Mouse (Mus musculus) hindbrain, embryonic 16.5 days (tissue): ENCODE data around the gene Il9r. TPM values are rescaled to one million over a fixed set of nuclear protein-coding genes. Genes with fewer than 3 reads are reported as not detected.

Experiments
- ATAC-seq: fragments of 200-750 bp; cut with Nextera tagmentation; 2 replicates; pipeline ENCODE4 v1.8.0; 2017; ENCODE audit warnings: moderate TSS enrichment, moderate library complexity
- H3K27ac ChIP-seq: fragments of 300-500 bp; sonication (generic); 2 replicates; pipeline ENCODE4 v1.5.1; 2014; ENCODE audit warnings: low read depth, mild to moderate bottlenecking, control low read depth, low read length, moderate library complexity
- H3K27me3 ChIP-seq: fragments of 300-500 bp; sonication (generic); replicated peaks from 2 replicates; pipeline ENCODE4 v1.6.1; 2014; ENCODE audit warnings: low read length; ENCODE audit not compliant: control insufficient read depth, insufficient read depth
- H3K36me3 ChIP-seq: fragments of 300-500 bp; sonication (generic); 2 replicates; pipeline ENCODE4 v1.6.1; 2014; ENCODE audit warnings: mild to moderate bottlenecking, low read length, moderate library complexity, mixed read lengths; ENCODE audit not compliant: control insufficient read depth, insufficient read depth
- H3K4me1 ChIP-seq: fragments of 300-500 bp; sonication (generic); 2 replicates; pipeline ENCODE4 v1.6.1; 2014; ENCODE audit warnings: low read depth, low read length; ENCODE audit not compliant: control insufficient read depth, insufficient read depth
- H3K4me2 ChIP-seq: fragments of 300-500 bp; sonication (generic); 2 replicates; pipeline ENCODE4 v1.6.1; 2014; ENCODE audit warnings: mild to moderate bottlenecking, low read length, control low read depth, moderate library complexity
- H3K4me3 ChIP-seq: fragments of 300-500 bp; sonication (generic); 2 replicates; pipeline ENCODE4 v1.5.1; 2014; ENCODE audit warnings: mild to moderate bottlenecking, low read length, control low read depth, moderate library complexity
- H3K9ac ChIP-seq: fragments of 300-500 bp; sonication (generic); 2 replicates; pipeline ENCODE4 v1.6.1; 2014; ENCODE audit warnings: low read depth, mild to moderate bottlenecking, control low read depth, low read length, moderate library complexity
- H3K9me3 ChIP-seq: fragments of 300-500 bp; sonication (generic); 2 replicates; pipeline ENCODE4 v1.6.1; 2014; ENCODE audit warnings: mild to moderate bottlenecking, low read length, moderate library complexity; ENCODE audit not compliant: control insufficient read depth
- WGBS: fragments of 180-500 bp; shearing (Covaris S2); extraction: QIAGEN DNeasy Blood & Tissue Kit; methylation state at CpG from one replicate; pipeline ENCODE4 v1.1.7; 2014; 5-methylcytosine and 5-hydroxymethylcytosine counted together
- polyA plus RNA-seq: library from polyadenylated mRNA; unstranded; fragments of >200 nt; fragmentation: Nextera tagmentation; extraction: Ambion mirVana; gene quantifications from 2 replicates; pipeline ENCODE4 v1.2.1, GENCODE M21; 2015

Gene Il9r
- polyA plus RNA-seq, 1 experiment from 2014 or later = not detected

DNA sequence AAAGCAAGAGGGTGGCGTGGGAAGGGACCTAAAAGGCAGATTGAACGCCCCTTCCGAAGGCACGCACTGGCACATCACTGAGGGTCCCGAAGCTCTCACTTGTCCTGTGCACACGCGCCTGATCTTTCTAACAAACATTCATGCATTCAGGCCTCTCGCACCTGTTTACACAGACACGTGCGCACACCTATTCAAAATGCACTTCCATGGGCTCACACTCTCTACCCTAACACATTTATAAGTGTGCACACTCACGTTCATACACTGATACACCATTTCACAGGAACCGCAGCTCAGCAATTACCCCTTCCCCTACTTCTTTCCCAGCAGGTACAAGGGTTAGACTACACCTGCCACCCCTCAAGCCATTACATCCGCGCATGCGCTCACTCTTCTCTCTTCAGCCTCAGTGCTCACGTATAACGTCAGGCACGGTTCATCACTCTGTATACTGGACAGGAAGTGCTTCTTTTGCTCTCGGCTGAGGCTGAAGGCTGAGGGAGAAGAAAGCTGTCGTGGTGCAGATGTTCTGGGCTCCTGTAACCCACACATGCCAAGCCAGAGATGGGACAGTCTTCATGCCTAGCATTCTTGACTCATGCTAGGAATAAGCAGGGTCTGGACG lies 22.6 kb upstream of the Il9r start:
- WGBS = 9% methylated on average over 21 of the region's 21 CpGs
- peak overlapping the region; percentile 54; the same call in 1 of the 2 replicates for H3K27ac ChIP-seq
- no peaks in the 10 kb centered on the region for H3K36me3 ChIP-seq
- ATAC-seq = no peak
- H3K4me3 ChIP-seq = peak overlapping the region; percentile 73
- H3K4me2 ChIP-seq = peak overlapping the region; percentile 97
- H3K9ac ChIP-seq = peak overlapping the region; percentile 79
- no peaks in the 10 kb centered on the region for H3K9me3 ChIP-seq
- H3K27me3 ChIP-seq = no peaks in the 10 kb centered on the region; the same call in 1 of the 2 replicates
- H3K4me1 ChIP-seq = peaks cover 44% of the 10 kb centered on the region

DNA sequence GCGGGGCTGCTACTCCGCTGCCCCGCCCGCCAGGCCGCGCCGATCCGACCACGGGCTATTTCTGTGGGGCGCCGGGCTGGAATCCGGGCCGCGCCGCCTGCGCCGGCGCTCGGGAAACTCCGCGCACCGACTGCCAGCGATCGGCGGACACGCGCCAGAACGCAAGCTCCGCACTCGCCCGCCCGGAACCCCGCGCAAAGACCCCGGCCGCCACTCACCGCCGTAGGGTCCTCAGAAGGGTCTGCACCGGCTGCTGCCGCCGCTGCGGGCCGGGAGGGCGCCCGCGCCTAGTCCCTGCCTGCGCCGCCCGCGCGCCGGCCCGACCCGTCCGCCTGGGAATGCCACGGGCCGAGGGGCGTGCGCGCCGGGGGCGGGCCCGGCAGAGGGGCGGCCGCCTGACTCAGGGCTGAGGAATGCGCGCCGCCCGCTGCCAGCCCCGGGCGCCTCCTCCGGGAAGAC lies 21.9 kb upstream of the Il9r start, which contains the start of gene Rhbdf1:
Rhbdf1 (minus strand) TSS at position 350 of the 459 bp plus-strand sequence.
- ATAC-seq = peak; percentile 28; the same call in 1 of the 2 replicates
- no peaks in the 10 kb centered on the region for H3K36me3 ChIP-seq
- WGBS = under 1% methylated on average over 47 of the region's 72 CpGs
- peaks cover 37% of the 10 kb centered on the region for H3K4me1 ChIP-seq
- H3K4me3 ChIP-seq = peak within 1 kb of the TSS; percentile 73
- peak within 1 kb of the TSS; percentile 79 for H3K9ac ChIP-seq
- H3K27ac ChIP-seq = peak within 1 kb of the TSS; percentile 54
- H3K27me3 ChIP-seq = no peaks in the 10 kb centered on the region; the same call in 1 of the 2 replicates
- H3K4me2 ChIP-seq = peak within 1 kb of the TSS; percentile 97
- H3K9me3 ChIP-seq = no peaks in the 10 kb centered on the region

DNA sequence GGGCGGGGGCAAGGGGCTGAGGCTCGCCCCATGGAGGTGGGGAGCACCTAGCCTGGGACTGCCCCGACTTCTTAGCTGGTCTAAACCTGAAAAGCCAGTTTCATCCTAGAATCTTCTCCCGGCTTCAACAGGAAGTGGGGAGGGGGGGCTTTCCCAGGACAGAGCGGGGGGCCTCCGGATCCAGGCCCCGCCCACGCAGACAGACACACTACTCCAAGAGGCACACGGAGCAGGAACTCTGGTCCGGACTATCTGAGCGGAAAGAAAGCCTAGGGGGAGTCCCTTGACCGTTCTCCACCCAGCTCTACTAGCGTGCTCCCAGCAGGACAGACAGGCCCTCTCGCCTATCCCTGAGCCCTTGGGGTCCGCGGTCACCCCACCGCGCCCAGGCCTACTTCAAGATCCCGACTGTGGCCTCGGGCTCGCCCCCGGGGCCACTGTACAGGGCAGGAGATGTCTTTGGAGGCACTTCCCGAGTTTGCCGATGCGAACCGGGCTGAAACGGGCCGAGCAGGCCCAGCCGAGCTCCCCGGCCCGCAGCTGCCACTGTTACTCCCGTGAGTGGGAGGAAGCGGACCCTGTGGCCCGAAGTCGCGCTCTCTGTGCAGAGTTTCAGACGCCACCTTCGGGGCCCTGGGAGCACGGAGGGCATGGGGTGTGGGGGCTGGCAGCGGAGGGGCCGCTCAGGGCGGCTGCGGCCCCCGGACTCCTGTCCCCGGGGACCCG lies 21.3 kb upstream of the Il9r start:
- Histone ChIP-seq H3K36me3 (no peaks in the 10 kb centered on the region), H3K4me2 (peak overlapping the region; percentile 97), H3K4me1 (peaks cover 33% of the 10 kb centered on the region), H3K9me3 (no peaks in the 10 kb centered on the region), H3K4me3 (peak overlapping the region; percentile 73), H3K27me3 (no peaks in the 10 kb centered on the region; the same call in 1 of the 2 replicates), H3K27ac (peak overlapping the region; percentile 54), H3K9ac (peak overlapping the region; percentile 79)
- under 1% methylated on average over 42 of the region's 46 CpGs for WGBS
- ATAC-seq = peak; percentile 14; the same call in 1 of the 2 replicates

DNA sequence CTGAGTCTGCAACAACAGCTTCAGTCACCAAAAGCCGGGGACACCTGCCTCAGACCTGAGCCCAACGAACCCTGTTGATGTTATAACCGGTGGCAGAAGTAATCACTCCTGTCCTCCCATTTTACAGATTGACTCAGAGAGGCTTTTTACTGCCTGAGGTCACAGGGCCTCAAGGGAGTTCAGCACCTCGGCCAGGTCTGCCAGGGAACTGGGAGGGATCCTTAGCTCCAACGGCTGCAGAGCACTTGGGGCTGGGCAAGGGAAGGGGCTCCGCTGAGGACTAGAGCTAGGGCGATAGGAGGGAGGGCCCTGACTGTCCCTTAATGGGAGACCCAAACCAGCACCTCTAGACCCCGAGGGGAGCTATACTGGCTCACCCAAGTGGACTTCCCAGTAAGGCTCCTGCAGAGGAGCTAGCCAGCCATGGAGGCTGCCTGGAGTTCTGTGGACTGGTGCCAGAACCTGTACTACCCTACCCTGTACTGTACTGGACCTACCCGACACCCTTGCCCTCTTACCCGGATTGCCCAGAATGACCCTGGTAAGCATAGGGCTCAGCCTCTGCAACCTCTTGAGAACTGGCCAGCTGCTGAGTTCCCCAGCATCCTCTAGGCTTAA lies 20.6 kb upstream of the Il9r start:
- Histone ChIP-seq H3K4me3 (peak overlapping the region; percentile 73), H3K4me2 (peak overlapping the region; percentile 97), H3K9me3 (no peaks in the 10 kb centered on the region), H3K27ac (peak overlapping the region; percentile 54; the same call in 1 of the 2 replicates), H3K36me3 (no peaks in the 10 kb centered on the region), H3K4me1 (peaks cover 30% of the 10 kb centered on the region), H3K27me3 (no peaks in the 10 kb centered on the region; the same call in 1 of the 2 replicates), H3K9ac (peak overlapping the region; percentile 79; the same call in 1 of the 2 replicates)
- WGBS = 40% methylated on average over 10 of the region's 10 CpGs
- 0 out of 2 replicates have a peak, but pooled peaks have one; percentile 0 for ATAC-seq

DNA sequence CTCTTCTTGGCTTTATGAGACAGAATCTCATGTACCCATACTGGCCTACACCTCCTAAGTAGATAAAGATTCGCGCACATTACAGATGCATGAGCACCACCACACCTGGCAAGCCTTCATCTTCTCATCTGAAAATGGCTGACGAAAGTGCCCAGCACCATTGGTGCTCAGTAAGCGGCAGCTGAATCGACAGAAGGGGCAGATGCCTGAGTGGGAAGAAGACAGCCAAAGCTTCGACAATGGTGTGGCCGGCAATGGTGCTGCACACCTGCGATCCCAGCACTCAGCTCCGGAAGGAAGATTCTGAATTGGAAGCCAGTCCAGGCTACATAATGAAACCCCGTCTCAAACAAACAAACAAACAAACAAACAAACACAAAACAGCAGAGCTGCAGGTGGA lies 19.2 kb upstream of the Il9r start:
- H3K9ac ChIP-seq = no peak overlapping the region

DNA sequence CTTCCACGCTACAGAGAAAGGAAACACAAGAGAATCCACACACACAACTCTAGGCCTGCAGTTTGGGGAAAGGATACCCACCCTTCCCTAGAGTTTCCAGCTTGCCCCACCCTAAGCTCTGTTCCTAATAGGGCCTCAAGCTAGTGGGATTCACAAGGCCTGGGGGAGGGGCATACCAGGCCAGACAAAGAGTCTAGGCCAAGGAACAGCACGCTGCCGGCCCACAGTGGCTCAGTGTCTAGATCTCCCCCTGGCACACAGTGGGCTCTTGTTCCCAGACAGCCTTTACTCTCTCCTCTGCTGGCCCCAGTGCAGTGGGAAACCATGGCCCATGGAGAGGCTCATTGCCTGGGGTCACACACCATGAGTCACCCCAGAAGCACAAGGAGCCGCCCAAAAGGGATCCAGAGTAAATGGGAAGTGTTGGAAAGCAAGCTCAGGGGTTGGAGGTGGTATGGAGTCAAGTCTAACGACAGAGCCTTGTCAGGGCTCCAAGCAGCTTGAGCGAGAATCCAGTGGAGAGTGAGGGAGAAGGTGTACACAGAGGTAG lies 18.5 kb upstream of the Il9r start:
- whole genome bisulfite sequencing = 53% methylated on average over 6 of the region's 6 CpGs
- H3K4me2 ChIP-seq = no peak overlapping the region
- H3K27me3 ChIP-seq = no peaks in the 10 kb centered on the region; the same call in 1 of the 2 replicates
- H3K36me3 ChIP-seq = no peaks in the 10 kb centered on the region
- no peak overlapping the region for H3K27ac ChIP-seq
- peak; percentile 40 for ATAC-seq
- no peak overlapping the region for H3K4me3 ChIP-seq
- H3K9ac ChIP-seq = 0 out of 2 replicates have a peak overlapping the region, but pooled peaks have one; percentile 1
- H3K9me3 ChIP-seq = no peaks in the 10 kb centered on the region
- H3K4me1 ChIP-seq = peaks cover 21% of the 10 kb centered on the region

More for the DNA sequence above, 19.2 kb upstream of the Il9r start:
- Histone ChIP-seq H3K4me1 (peaks cover 21% of the 10 kb centered on the region), H3K4me3 (no peak overlapping the region), H3K4me2 (no peak overlapping the region), H3K36me3 (no peaks in the 10 kb centered on the region), H3K27ac (no peak overlapping the region), H3K27me3 (no peaks in the 10 kb centered on the region; the same call in 1 of the 2 replicates), H3K9me3 (no peaks in the 10 kb centered on the region)
- 87% methylated on average over 10 of the region's 10 CpGs for WGBS
- ATAC-seq = no peak

DNA sequence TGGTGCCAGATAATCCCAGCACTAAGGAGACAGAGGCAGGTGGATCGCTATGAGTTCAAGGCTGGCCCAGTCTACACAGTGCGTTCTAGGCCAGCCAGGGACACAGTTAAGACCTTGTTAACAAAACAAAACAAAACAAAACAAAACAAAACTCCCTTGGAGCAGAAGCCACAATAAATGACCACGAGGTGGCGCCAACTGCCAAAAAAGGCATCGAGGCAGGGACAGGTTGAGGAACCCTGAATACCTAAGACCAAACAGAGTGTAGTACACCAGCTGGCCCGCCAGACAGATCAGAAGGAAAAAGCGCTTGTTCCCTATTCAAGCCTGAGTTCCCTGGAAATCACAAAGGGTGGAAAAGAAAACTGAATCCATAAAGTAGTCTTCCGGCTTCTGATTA lies 16.8 kb upstream of the Il9r start:
- peaks cover 12% of the 10 kb centered on the region for H3K4me1 ChIP-seq
- H3K9me3 ChIP-seq = no peaks in the 10 kb centered on the region
- ATAC-seq = 0 out of 2 replicates have a peak, but pooled peaks have one; percentile 43
- H3K4me2 ChIP-seq = no peak overlapping the region
- no peak overlapping the region for H3K4me3 ChIP-seq
- no peak overlapping the region for H3K9ac ChIP-seq
- no peaks in the 10 kb centered on the region for H3K27me3 ChIP-seq
- WGBS = 17% methylated on average over 8 of the region's 8 CpGs
- no peaks in the 10 kb centered on the region for H3K36me3 ChIP-seq
- no peak overlapping the region for H3K27ac ChIP-seq

DNA sequence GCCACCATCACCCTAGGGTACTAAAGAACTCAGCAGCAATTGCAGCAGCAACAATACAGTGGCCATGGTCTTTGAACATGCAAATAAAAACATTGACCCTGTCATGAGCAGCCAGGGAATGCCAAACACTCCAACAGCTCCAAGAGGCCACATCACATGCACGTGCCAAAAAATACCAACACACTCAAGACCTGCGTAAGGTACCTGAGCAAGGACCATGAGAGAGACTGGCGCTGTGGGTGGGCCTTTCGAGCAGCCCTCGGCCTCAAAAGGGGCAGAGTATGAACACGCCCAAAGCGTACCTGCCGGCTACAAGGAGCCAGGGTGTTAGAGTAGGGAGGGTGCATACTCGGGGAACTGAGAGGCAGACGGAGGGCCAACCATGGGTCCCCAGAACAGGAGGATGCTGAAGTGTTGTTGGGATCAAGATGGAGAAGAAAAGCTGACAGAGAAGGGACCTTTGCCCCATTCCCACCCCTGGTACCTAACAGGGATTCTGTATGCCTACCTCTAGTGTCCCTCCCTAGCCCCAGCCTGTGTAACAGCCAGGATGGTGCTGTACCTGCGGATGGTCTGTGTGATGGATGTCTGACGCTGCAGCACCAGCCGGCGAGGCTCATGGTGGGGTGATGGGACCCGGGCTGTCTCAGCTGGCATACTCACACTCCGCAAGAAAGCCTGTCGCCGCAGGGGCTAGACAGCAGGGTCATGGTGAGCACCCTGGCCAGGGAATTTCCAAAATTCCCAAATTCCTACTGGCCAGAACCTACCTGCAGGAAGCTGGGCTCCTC lies 15.5 kb upstream of the Il9r start:
- Histone ChIP-seq H3K4me2 (no peak overlapping the region), H3K4me3 (no peak overlapping the region), H3K27ac (no peak overlapping the region), H3K9ac (no peak overlapping the region), H3K4me1 (peaks cover 6% of the 10 kb centered on the region; the same call in 1 of the 2 replicates), H3K36me3 (peaks cover 3% of the 10 kb centered on the region; the same call in 1 of the 2 replicates), H3K9me3 (no peaks in the 10 kb centered on the region), H3K27me3 (no peaks in the 10 kb centered on the region)
- ATAC-seq = no peak
- 93% methylated on average over 18 of the region's 18 CpGs for WGBS
